Mouse (Mus musculus) myocyte (in vitro differentiated cells): Measurements from ENCODE around the gene Art3.

Experiments used
- MAX ChIP-seq: IDR thresholded peaks from one replicate; pipeline ENCODE4 v1.6.1; 2011; ENCODE audit warnings: low read depth, mild to moderate bottlenecking, control low read depth
- POLR2A ChIP-seq: IDR thresholded peaks from one replicate; pipeline ENCODE4 v1.6.1; 2011; ENCODE audit warnings: low read depth, mild to moderate bottlenecking, control low read depth, moderate library complexity; ENCODE audit not compliant: insufficient read length
- POLR2AphosphoS2 ChIP-seq: IDR thresholded peaks from one replicate; pipeline ENCODE4 v1.6.1; 2011; ENCODE audit warnings: low read depth, control low read depth; ENCODE audit not compliant: insufficient read length
- SRF ChIP-seq: IDR thresholded peaks from one replicate; pipeline ENCODE4 v1.6.1; 2011; ENCODE audit warnings: low read depth; ENCODE audit not compliant: control insufficient read depth, insufficient read length
- TCF12 ChIP-seq: IDR thresholded peaks from one replicate; pipeline ENCODE4 v1.6.1; 2011; ENCODE audit warnings: mild to moderate bottlenecking, control low read depth; ENCODE audit not compliant: poor library complexity, insufficient read depth, severe bottlenecking

DNA sequence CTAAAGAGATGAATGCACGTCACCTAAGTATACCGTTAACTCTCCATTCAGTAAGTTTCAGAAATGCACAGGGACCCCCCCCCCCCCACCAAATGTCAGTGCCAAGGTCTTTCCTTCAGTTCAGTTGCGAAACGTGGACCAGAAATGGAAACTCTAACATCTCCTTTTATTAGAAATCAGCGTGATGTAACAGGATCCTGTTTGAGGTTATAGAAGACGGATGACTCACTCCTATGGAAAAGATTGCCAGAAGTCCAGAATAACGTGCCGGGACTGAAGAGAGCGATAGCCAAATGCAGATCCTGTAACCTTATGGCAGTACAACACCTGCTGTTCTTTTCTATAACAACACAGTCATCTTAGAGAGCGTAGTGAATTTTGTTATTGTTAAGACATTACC lies 36.8 kb downstream of the Art3 start:
- TF ChIP-seq TCF12 (no peak), POLR2AphosphoS2 (no peak), MAX (no peak), POLR2A (no peak), SRF (no peak)
